Mouse (Mus musculus): ENCODE measurements around the gene Tcf12. TPM values are rescaled to one million over a fixed set of nuclear protein-coding genes. Genes with fewer than 3 reads are reported as not detected.

The Tcf12 gene
- polyA plus RNA-seq, 1 experiment = 70.9 TPM

GRCm38 (mm10) chr9:72029601-72030000 is 82.1 kb downstream of the Tcf12 start:
- no peak for TF ChIP-seq GATA1 (IDR thresholded peaks at IDR 0.05; ENCODE audit: low read length)

GRCm38 (mm10) chr9:72023274-72023673 is 88.4 kb downstream of the Tcf12 start:
- no peak for TF ChIP-seq GATA1 (IDR thresholded peaks at IDR 0.05; ENCODE audit: low read length)

- no peak for TF ChIP-seq GATA1 (IDR thresholded peaks at IDR 0.05; ENCODE audit: low read length)
Measured at GRCm38 (mm10) chr9:72021512-72021911, 90.2 kb downstream of the Tcf12 start.

GRCm38 (mm10) chr9:72016021-72016420 is 95.7 kb downstream of the Tcf12 start:
- TF ChIP-seq GATA1 (IDR thresholded peaks at IDR 0.05; ENCODE audit: low read length) = no peak

- no peak for TF ChIP-seq GATA1 (IDR thresholded peaks at IDR 0.05; ENCODE audit: low read length)
Measured at GRCm38 (mm10) chr9:72014585-72015381, 96.9 kb downstream of the Tcf12 start.

- TF ChIP-seq GATA1 (IDR thresholded peaks at IDR 0.05; ENCODE audit: low read length) = no peak
Measured at GRCm38 (mm10) chr9:72013541-72013940, 98.1 kb downstream of the Tcf12 start.

- no peak for TF ChIP-seq GATA1 (IDR thresholded peaks at IDR 0.05; ENCODE audit: low read length)
Measured at GRCm38 (mm10) chr9:72008634-72009033, 103.0 kb downstream of the Tcf12 start.

GRCm38 (mm10) chr9:71991147-71991546 is 120.5 kb downstream of the Tcf12 start:
- no peak for TF ChIP-seq GATA1 (IDR thresholded peaks at IDR 0.05; ENCODE audit: low read length)

GRCm38 (mm10) chr9:71990376-71990775 is 121.3 kb downstream of the Tcf12 start:
- TF ChIP-seq GATA1 (IDR thresholded peaks at IDR 0.05; ENCODE audit: low read length) = no peak

GRCm38 (mm10) chr9:71989663-71990062 is 122.0 kb downstream of the Tcf12 start:
- no peak for TF ChIP-seq GATA1 (IDR thresholded peaks at IDR 0.05; ENCODE audit: low read length)

- no peak for TF ChIP-seq GATA1 (IDR thresholded peaks at IDR 0.05; ENCODE audit: low read length)
Measured at GRCm38 (mm10) chr9:71986716-71987115, 125.0 kb downstream of the Tcf12 start.

- no peak for TF ChIP-seq GATA1 (IDR thresholded peaks at IDR 0.05; ENCODE audit: low read length)
Measured at GRCm38 (mm10) chr9:71982826-71983225, 128.8 kb downstream of the Tcf12 start.

- no peak for TF ChIP-seq GATA1 (IDR thresholded peaks at IDR 0.05; ENCODE audit: low read length)
Measured at GRCm38 (mm10) chr9:71981071-71981470, 130.6 kb downstream of the Tcf12 start.

GRCm38 (mm10) chr9:71980579-71980978 is 131.1 kb downstream of the Tcf12 start:
- no peak for TF ChIP-seq GATA1 (IDR thresholded peaks at IDR 0.05; ENCODE audit: low read length)

GRCm38 (mm10) chr9:71978886-71979285 is 132.8 kb downstream of the Tcf12 start:
- TF ChIP-seq GATA1 (IDR thresholded peaks at IDR 0.05; ENCODE audit: low read length) = no peak

- no peak for TF ChIP-seq GATA1 (IDR thresholded peaks at IDR 0.05; ENCODE audit: low read length)
Measured at GRCm38 (mm10) chr9:71976034-71976433, 135.6 kb downstream of the Tcf12 start.

GRCm38 (mm10) chr9:71975141-71975540 is 136.5 kb downstream of the Tcf12 start:
- TF ChIP-seq GATA1 (IDR thresholded peaks at IDR 0.05; ENCODE audit: low read length) = no peak

Measured in G1E-ER4 (cell line).